Mouse (Mus musculus): ENCODE measurements around the gene Riiad1. TPM values are rescaled to one million over a fixed set of nuclear protein-coding genes. Genes with fewer than 3 reads are reported as not detected.

The Riiad1 gene
- polyA plus RNA-seq, 1 experiment from 2014 or later, result 22.8 TPM

- H3K9me3 ChIP-seq (replicated peaks), result no peaks in the 10 kb centered on the region
- peaks cover 73% of the 10 kb centered on the region for H3K4me1 ChIP-seq
- peak within 1 kb of the TSS; percentile 69 for H3K4me3 ChIP-seq
- H3K9ac ChIP-seq, result peak within 1 kb of the TSS; percentile 92
- peak; percentile 95 for ATAC-seq
- H3K27ac ChIP-seq, result peak within 1 kb of the TSS; percentile 88
- WGBS, result under 1% methylated on average over 13 of the region's 14 CpGs
- H3K4me2 ChIP-seq, result peak within 1 kb of the TSS; percentile 79
- H3K27me3 ChIP-seq, result no peaks in the 10 kb centered on the region
- H3K36me3 ChIP-seq (ENCODE audit: poor library complexity, severe bottlenecking), result peaks cover 25% of the 10 kb centered on the region; the same call in 1 of the 2 replicates
Observed at GRCm38 (mm10) chr3:94477981-94478422, 2.1 kb downstream of the Riiad1 start, which contains the start of gene Celf3. Gene Celf3, plus strand, starts transcription at chr3:94478295.

- peak overlapping the region; percentile 88 for H3K27ac ChIP-seq
- H3K4me1 ChIP-seq, result peaks cover 73% of the 10 kb centered on the region
- 16% methylated on average over 4 of the region's 4 CpGs for WGBS
- ATAC-seq, result peak; percentile 9
- H3K4me3 ChIP-seq, result peak overlapping the region; percentile 69
- H3K4me2 ChIP-seq, result peak overlapping the region; percentile 79
- peaks cover 20% of the 10 kb centered on the region; the same call in 1 of the 2 replicates for H3K36me3 ChIP-seq (ENCODE audit: poor library complexity, severe bottlenecking)
- no peaks in the 10 kb centered on the region for H3K9me3 ChIP-seq (replicated peaks)
- H3K27me3 ChIP-seq, result no peaks in the 10 kb centered on the region
- peak overlapping the region; percentile 92 for H3K9ac ChIP-seq
Observed at GRCm38 (mm10) chr3:94477444-94477843, 2.7 kb downstream of the Riiad1 start.

- ATAC-seq, result no peak
- H3K27ac ChIP-seq, result 0 out of 2 replicates have a peak overlapping the region, but pooled peaks have one; percentile 20
- 62% methylated on average over 8 of the region's 8 CpGs for WGBS
- H3K27me3 ChIP-seq, result no peaks in the 10 kb centered on the region
- no peak overlapping the region for H3K4me2 ChIP-seq
- H3K4me3 ChIP-seq, result no peak overlapping the region
- no peaks in the 10 kb centered on the region for H3K9me3 ChIP-seq (replicated peaks)
- peaks cover 11% of the 10 kb centered on the region; the same call in 1 of the 2 replicates for H3K36me3 ChIP-seq (ENCODE audit: poor library complexity, severe bottlenecking)
- H3K9ac ChIP-seq, result no peak overlapping the region
- H3K4me1 ChIP-seq, result peaks cover 68% of the 10 kb centered on the region
Observed at GRCm38 (mm10) chr3:94476301-94477035, 3.7 kb downstream of the Riiad1 start.

GRCm38 (mm10) chr3:94473567-94474232 is 6.4 kb downstream of the Riiad1 start:
- Histone ChIP-seq H3K36me3 (ENCODE audit: poor library complexity, severe bottlenecking) (no peaks in the 10 kb centered on the region), H3K27ac (no peak overlapping the region; the same call in 1 of the 2 replicates), H3K4me1 (peaks cover 44% of the 10 kb centered on the region), H3K9ac (0 out of 2 replicates have a peak overlapping the region, but pooled peaks have one; percentile 18), H3K27me3 (no peaks in the 10 kb centered on the region), H3K9me3 (replicated peaks) (no peaks in the 10 kb centered on the region), H3K4me2 (no peak overlapping the region), H3K4me3 (no peak overlapping the region)
- ATAC-seq, result no peak
- WGBS, result 73% methylated on average over 5 of the region's 5 CpGs

- H3K27me3 ChIP-seq, result peaks cover 3% of the 10 kb centered on the region; the same call in 1 of the 2 replicates
- 0 out of 2 replicates have a peak overlapping the region, but pooled peaks have one; percentile 3 for H3K9ac ChIP-seq
- H3K4me3 ChIP-seq, result no peak overlapping the region
- no peaks in the 10 kb centered on the region for H3K36me3 ChIP-seq (ENCODE audit: poor library complexity, severe bottlenecking)
- peaks cover 41% of the 10 kb centered on the region for H3K4me1 ChIP-seq
- peak overlapping the region; percentile 17; the same call in 1 of the 2 replicates for H3K27ac ChIP-seq
- peak overlapping the region; percentile 55 for H3K4me2 ChIP-seq
- H3K9me3 ChIP-seq (replicated peaks), result no peaks in the 10 kb centered on the region
- ATAC-seq, result no peak
- 46% methylated on average over 10 of the region's 10 CpGs for WGBS
Observed at GRCm38 (mm10) chr3:94473115-94473505, 7.0 kb downstream of the Riiad1 start.

GRCm38 (mm10) chr3:94472447-94473114 is 7.6 kb downstream of the Riiad1 start:
- WGBS, result 11% methylated on average over 28 of the region's 28 CpGs
- Histone ChIP-seq H3K36me3 (ENCODE audit: poor library complexity, severe bottlenecking) (no peaks in the 10 kb centered on the region), H3K9me3 (replicated peaks) (no peaks in the 10 kb centered on the region), H3K27ac (0 out of 2 replicates have a peak overlapping the region, but pooled peaks have one; percentile 17), H3K4me2 (peak overlapping the region; percentile 55), H3K4me3 (peak overlapping the region; percentile 21), H3K4me1 (peaks cover 39% of the 10 kb centered on the region), H3K27me3 (peaks cover 4% of the 10 kb centered on the region; the same call in 1 of the 2 replicates), H3K9ac (0 out of 2 replicates have a peak overlapping the region, but pooled peaks have one; percentile 6)
- ATAC-seq, result peak; percentile 71

- WGBS, result 52% methylated on average over 3 of the region's 3 CpGs
- Histone ChIP-seq H3K9me3 (replicated peaks) (no peaks in the 10 kb centered on the region), H3K9ac (no peak overlapping the region), H3K27me3 (peaks cover 4% of the 10 kb centered on the region; the same call in 1 of the 2 replicates), H3K4me1 (peaks cover 52% of the 10 kb centered on the region), H3K36me3 (ENCODE audit: poor library complexity, severe bottlenecking) (no peaks in the 10 kb centered on the region), H3K4me3 (no peak overlapping the region), H3K27ac (no peak overlapping the region), H3K4me2 (no peak overlapping the region)
- no peak for ATAC-seq
Observed at GRCm38 (mm10) chr3:94468931-94469330, 11.2 kb downstream of the Riiad1 start.

GRCm38 (mm10) chr3:94465632-94466430 is 14.3 kb downstream of the Riiad1 start:
- peaks cover 42% of the 10 kb centered on the region for H3K4me1 ChIP-seq
- peaks cover 4% of the 10 kb centered on the region; the same call in 1 of the 2 replicates for H3K27me3 ChIP-seq
- no peaks in the 10 kb centered on the region for H3K9me3 ChIP-seq (replicated peaks)
- ATAC-seq, result peak; percentile 81
- peak overlapping the region; percentile 13 for H3K4me2 ChIP-seq
- no peak overlapping the region for H3K4me3 ChIP-seq
- peak overlapping the region; percentile 57 for H3K9ac ChIP-seq
- no peaks in the 10 kb centered on the region for H3K36me3 ChIP-seq (ENCODE audit: poor library complexity, severe bottlenecking)
- H3K27ac ChIP-seq, result peak overlapping the region; percentile 95
- 23% methylated on average over 13 of the region's 13 CpGs for WGBS

GRCm38 (mm10) chr3:94463926-94464578 is 16.1 kb downstream of the Riiad1 start:
- peak overlapping the region; percentile 95 for H3K27ac ChIP-seq
- peaks cover 40% of the 10 kb centered on the region for H3K4me1 ChIP-seq
- H3K9me3 ChIP-seq (replicated peaks), result no peaks in the 10 kb centered on the region; the same call in 1 of the 2 replicates
- H3K4me2 ChIP-seq, result peak overlapping the region; percentile 21; the same call in 1 of the 2 replicates
- no peak overlapping the region for H3K4me3 ChIP-seq
- 0 out of 2 replicates have a peak overlapping the region, but pooled peaks have one; percentile 21 for H3K9ac ChIP-seq
- ATAC-seq, result peak; percentile 84
- WGBS, result 19% methylated on average over 11 of the region's 11 CpGs
- peaks cover 4% of the 10 kb centered on the region; the same call in 1 of the 2 replicates for H3K27me3 ChIP-seq
- no peaks in the 10 kb centered on the region for H3K36me3 ChIP-seq (ENCODE audit: poor library complexity, severe bottlenecking)

- peaks cover 3% of the 10 kb centered on the region; the same call in 1 of the 2 replicates for H3K27me3 ChIP-seq
- no peak overlapping the region for H3K27ac ChIP-seq
- 95% methylated on average over 2 of the region's 2 CpGs for WGBS
- H3K4me3 ChIP-seq, result no peak overlapping the region
- H3K4me1 ChIP-seq, result peaks cover 25% of the 10 kb centered on the region
- ATAC-seq, result no peak
- no peak overlapping the region for H3K9ac ChIP-seq
- no peaks in the 10 kb centered on the region; the same call in 1 of the 2 replicates for H3K9me3 ChIP-seq (replicated peaks)
- no peaks in the 10 kb centered on the region for H3K36me3 ChIP-seq (ENCODE audit: poor library complexity, severe bottlenecking)
- H3K4me2 ChIP-seq, result no peak overlapping the region
Observed at GRCm38 (mm10) chr3:94459834-94460233, 20.3 kb downstream of the Riiad1 start.

Measured in forebrain, embryonic 13.5 days (tissue).